Mouse (Mus musculus): ENCODE measurements around the gene Txndc17.

Gene Txndc17

DNA sequence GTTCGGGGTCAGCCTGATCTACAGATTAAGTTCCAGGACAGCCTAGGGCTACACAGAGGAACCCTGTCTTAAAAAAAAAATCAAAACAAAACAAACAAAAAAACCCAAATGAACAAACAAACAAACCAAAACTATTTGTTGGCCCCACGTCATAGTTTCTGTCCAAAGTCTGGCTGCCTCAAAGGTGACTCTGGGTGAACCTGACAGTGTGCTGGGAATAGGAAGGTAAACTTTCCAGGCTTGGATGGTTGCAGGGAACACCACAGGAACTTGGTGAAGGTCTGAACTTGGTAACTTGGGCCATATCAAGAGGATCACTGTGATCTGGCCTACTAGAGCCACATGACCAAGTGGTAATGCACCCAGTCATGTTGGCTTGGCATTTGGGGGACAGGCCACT, 49.1 kb downstream of the Txndc17 start:
- Histone ChIP-seq H3K36me3 (ENCODE audit: insufficient read depth, low read length) (peaks cover 3% of the 10 kb centered on the region; the same call in 1 of the 2 replicates), H3K4me1 (replicated peaks; ENCODE audit: low read depth, low read length) (no peaks in the 10 kb centered on the region), H3K9me3 (ENCODE audit: low read length) (no peaks in the 10 kb centered on the region), H3K27me3 (ENCODE audit: insufficient read depth, low read length) (peaks cover 28% of the 10 kb centered on the region), H3K4me3 (replicated peaks; ENCODE audit: low read length) (no peak overlapping the region)
- TF ChIP-seq POU5F1 (IDR thresholded peaks at IDR 0.05; ENCODE audit: borderline replicate concordance, low read length) (no peak), CTCF (conservative IDR thresholded peaks at IDR 0.05; ENCODE audit: low read length) (no peak), NANOG (IDR thresholded peaks at IDR 0.05; ENCODE audit: borderline replicate concordance, low read length) (no peak)
